Mouse (Mus musculus) telencephalon, adult 2 months (tissue): ENCODE measurements around the gene Ccdc194.

Source experiments
- DNase-seq: peaks from one replicate; pipeline ENCODE4 v3.0.0-alpha.2; 2011; ENCODE audit warnings: low read depth, low spot score

The Ccdc194 gene

GRCm38 (mm10) chr8:71511644-71512043 is 13.9 kb downstream of the Ccdc194 start, which contains the start of gene Plvap:
Gene Plvap (minus strand): TSS chr8:71511752.
- DNase-seq: no peak

DNA sequence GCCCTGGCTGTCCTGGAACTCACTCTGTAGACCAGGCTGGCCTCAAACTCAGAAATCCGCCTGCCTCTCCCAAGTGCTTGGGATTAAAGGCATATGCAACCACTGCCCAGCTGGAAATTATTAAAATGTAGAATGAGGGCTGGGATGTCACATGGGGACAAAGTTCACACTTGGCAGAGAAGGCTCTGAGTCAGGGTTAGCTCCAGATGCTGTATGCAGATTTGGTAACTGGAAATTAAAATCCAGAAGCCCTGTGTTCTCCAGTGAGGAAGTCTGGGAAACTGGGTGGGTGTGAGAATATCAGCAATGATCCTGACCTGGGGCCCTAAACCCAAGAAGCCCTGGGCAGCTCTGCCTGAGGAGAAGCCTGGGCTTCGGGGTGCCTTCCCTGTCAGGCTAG is 16.2 kb downstream of the Ccdc194 start:
- DNase-seq: no peak

- DNase-seq: peak; percentile 80
Observed at GRCm38 (mm10) chr8:71507589-71508104, 17.9 kb downstream of the Ccdc194 start.

DNA sequence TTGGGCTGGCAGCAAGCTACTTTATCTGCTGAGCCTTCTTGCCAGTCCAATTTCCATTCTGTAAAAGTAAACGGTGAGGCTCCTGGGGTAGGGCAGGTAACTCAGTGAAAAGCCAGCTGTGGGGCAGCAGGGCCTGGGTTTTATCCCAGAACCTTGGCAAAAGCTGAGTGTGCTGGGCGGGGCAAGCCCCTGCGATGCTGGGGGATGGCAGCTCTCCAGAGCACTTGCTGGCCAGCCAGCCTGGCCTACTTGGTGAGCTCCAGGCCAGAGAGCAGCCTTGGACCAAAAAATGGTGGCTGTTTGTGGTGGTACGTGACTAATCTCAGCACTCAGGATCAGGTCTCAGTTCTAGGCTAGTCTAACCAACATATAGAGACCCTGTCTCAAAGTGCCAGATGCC is 19.5 kb downstream of the Ccdc194 start:
- DNase-seq: no peak

- DNase-seq: no peak
Observed at GRCm38 (mm10) chr8:71505326-71505725, 20.2 kb downstream of the Ccdc194 start.

GRCm38 (mm10) chr8:71504349-71504748 is 21.2 kb downstream of the Ccdc194 start:
- no peak for DNase-seq

DNA sequence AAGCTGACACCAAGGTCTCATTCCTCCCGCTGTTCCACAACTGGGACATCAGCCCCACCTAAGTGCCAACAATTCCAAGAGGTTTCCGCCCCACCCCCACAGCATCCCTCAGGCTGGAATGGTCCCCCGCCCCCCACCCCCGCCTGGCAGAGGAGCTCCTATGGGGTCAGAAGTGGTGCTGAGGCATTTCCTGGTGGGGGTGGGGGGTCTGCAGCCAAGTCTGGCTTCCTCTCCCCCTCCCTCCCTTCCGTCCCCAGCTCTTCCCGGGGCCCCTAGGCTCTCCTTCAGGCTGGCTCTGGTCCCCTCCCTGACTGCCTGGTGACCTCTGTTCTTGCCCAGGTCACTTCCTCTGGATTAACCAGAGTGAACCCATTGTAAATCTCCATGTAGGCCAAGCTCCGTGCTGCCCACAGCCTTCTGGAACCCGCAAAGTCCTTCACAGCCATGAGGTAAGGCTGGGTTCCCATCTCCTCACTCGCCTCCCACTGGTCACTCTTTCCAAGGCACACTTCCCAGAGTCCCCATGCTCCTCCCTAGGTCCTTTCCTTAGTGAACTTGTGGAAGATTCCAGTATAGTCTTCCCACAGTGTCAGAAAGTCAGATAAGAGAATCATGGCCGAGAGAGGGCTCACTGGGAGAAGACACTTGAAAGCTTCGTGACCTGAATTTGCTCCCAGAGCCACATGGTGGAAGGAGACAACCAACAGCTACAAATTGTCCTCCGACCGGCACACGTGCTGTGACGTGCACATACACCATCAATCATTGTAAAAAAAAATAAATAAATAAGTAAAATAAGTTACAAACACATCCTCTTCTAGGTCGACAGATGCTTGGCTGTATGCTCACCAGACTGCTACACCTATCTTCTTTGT is 26.5 kb downstream of the Ccdc194 start:
- no peak for DNase-seq

DNA sequence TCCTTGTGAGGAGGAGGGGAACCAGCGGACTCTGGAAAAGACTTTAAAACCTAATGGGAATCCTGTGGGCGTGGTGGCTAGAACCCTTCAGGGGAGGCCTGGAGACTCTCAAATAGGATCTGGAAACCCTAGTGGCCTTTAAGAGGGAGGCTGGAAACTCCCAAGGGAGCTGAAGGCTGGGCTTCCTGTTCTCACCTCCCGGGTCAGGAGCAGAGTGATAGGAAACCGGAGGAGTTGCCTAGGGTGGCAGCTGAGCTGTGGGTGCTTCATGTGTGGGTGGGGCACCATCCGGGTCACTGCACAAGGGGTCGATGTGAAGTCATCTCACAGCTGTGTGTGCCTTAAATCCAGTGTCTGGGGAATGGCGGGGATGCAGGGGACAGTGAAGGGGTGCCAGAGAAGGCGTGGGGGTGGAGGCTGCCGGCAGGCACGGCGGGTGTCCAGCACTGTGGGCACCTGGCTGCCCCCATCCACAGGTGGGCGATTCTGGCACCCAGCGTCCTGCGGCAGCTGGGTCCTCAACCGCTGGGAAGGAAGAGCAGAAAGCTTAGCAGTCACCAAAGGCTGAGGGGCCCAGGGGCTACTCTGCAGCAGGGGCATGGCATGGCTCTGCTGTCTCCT is 27.5 kb downstream of the Ccdc194 start:
- DNase-seq: no peak

DNA sequence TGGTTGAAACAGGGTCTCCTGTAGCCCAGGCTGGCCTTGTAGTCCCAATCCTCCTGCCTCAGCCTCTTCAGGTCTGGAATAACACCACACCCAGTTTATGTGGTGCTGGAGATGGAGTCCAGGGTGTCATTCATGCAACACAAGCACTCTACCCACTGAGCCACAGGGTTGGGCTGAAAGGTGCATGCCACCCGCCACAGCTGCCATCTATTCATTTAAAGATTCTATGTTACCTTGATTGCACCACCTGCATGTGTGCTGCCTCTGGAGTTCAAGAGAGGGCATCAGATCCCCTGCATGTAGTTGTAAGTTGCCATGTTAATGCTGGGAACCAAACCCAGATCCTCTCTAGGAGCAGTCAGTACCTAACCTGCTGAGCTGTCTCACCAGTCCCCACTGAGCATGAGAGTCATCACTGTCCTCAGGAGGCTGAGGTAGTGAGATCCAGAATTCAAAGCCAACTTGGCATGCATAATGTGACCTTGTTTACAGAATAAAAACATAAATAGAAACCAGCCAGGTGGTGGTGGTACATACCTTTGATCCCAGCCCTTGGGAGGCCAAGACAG is 28.4 kb downstream of the Ccdc194 start:
- DNase-seq: no peak

- no peak for DNase-seq
Observed at GRCm38 (mm10) chr8:71496481-71496880, 29.0 kb downstream of the Ccdc194 start.

DNA sequence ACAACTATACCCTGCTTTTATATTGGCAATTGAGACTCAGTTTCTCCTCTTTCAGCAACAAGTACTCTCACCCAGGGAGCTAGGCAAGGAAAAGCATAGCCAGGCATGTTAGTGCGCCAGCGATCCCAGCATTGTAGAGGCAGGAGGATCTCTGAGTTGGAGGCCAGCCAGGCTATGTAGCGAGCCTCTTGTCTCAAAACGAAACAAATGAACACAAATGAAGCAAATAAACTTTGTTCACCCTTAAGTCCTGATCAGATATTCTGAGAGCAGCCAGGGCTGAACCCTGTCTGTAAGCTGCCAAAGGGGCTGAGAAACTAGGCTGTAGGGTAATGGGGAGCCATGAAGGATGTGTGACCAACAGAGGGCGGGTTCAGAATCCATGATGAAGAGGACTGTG is 29.7 kb downstream of the Ccdc194 start:
- no peak for DNase-seq

DNA sequence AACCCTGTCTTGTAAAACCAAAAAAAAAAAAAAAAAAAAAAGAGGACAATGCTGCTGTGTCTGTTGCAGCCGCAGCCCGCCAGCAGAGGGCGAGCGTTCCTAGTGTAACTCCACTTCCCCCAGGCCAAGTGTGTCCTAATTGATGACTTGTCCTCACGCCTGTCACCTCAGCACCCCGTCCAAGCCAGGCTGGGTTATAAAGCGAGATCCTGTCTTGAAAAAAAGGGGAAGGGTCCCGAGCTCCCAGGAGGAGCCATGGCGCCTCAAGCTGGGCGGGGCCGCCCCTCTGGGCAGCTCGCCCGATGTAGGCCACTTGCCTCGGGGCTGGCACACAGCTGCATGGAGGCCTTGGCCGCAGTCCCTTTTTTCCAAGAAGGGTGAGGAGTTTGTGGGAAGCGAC is 30.5 kb downstream of the Ccdc194 start:
- peak; percentile 46 for DNase-seq

GRCm38 (mm10) chr8:71488454-71488853 is 37.1 kb downstream of the Ccdc194 start:
- DNase-seq: peak; percentile 95

DNA sequence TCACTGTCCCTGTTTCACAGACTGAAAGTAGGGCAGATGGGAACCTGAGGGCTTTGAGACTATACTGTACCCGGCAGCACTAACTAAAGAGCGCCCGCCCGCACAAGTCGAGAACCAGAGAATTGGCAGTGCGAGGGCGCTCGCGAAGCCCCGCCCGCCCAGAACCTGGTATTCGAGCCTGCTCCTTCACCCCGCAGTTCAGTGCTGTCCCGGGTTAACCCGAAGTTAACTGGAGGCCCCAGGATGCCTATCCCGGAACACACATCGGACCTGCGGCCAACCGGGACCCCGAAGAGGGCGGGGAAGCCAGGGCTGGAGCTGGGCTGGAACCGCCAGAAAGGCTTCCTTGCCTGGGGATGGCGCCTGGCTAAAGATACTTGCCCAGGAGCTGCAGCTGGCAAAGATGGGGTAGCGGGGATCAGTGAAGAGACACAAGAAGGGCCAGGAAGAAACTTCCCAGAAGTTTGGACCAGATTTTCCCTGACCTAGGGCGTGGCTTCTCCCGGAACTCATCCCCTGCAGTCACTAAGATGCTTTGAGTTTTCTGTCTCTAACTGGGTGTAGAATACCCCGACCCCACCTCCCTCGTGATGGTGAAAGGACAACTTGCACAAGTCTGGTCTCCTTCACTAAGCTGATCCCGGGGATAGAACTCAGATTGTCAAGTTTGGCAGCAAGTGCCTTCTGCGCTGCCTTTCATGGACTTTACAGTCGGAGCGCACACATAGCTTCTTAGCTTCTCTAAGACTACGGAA is 37.6 kb downstream of the Ccdc194 start, which contains the start of gene Gtpbp3:
Gtpbp3 (plus strand) TSS at position 413 of the 755 bp plus-strand sequence.
- DNase-seq: peak; percentile 68

GRCm38 (mm10) chr8:71486136-71486529 is 39.4 kb downstream of the Ccdc194 start:
- no peak for DNase-seq

DNA sequence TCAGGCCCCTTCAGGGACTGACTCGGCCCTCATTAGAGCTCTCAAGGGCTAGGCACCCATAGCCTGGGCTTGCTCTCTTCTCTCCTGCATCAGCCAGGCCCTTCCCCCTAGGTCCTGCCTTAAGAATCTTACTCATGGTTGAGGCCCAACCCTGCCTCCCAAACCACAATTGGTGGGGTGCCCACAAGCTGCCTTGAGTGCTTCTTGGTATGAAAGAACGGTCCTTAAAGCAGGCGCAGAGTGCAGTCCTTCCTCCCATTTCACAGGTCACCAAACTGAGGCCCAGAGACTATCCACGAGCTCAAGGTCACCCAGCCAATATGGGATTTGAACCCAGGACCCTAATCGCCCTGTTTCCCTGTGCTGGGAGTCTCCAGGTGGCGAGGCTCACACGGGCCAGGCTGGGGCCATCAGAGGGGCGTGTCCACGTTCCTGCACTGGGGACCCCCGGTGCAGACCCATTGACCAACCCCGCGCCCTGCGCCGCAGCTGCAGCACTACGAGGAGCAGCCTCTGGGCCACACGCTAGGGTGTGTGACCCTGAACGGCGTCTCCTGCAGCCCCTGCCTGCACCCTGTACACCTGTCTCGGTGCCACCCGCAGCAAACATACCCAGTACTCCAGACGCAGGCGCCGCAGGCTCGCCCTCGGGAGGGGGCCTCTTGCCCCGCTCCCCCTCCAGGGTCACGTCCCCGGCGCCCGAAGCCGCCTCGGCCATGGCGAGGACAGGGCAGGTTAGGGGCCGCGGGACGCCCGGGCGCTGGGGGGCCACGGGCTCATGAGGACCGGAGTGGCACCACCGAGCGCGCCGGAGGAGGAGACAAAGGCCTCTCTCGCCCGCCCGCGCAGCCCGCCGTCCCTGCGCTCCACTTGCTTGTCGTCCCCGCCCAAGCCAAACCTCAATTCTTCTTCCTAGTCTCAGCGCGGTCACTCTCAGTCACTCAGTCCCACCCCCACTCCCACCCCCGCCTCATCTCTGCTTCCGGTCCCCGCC is 40.1 kb downstream of the Ccdc194 start, which contains the start of gene Ano8:
Ano8 (minus strand) TSS at position 822 of the 994 bp plus-strand sequence.
- DNase-seq: peak; percentile 88

DNA sequence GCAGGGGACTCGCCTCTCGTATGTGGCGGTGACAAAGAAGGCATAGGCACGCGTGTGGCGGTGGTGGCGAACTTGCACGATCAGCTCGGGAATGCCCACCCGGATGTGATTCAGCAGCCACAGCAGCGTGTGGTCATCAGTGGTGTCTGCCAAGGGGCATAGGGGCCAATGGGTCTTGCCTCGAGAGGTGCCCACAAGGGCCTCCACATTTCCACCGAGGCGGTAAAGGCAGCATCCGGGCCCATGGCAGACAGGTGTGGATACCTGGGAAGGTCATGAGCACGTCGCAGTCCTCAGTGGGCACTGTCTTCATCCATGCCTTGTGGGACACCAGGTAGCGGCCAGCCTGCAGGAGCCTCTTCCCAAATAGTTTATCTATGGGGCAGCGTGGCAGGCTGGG is 40.8 kb downstream of the Ccdc194 start:
- no peak for DNase-seq

- DNase-seq: no peak
Observed at GRCm38 (mm10) chr8:71483932-71484331, 41.6 kb downstream of the Ccdc194 start.

GRCm38 (mm10) chr8:71478943-71479342 is 46.6 kb downstream of the Ccdc194 start:
- no peak for DNase-seq

GRCm38 (mm10) chr8:71477196-71477845 is 48.2 kb downstream of the Ccdc194 start:
- DNase-seq: no peak
